Mouse (Mus musculus) brain, adult 2 months (tissue): ENCODE results near the gene Ftsj3.

ENCODE experiments used
- DNase-seq: peaks from one replicate; pipeline ENCODE4 v3.0.0; 2011; ENCODE audit warnings: low read depth, low spot score

Ftsj3 gene

GRCm38 (mm10) chr11:106255685-106256451, at the start of gene Ftsj3, which contains the start of gene Psmc5:
Gene Ftsj3 (minus strand): TSS chr11:106256079.
Gene Psmc5 (plus strand): TSS chr11:106256154.
- peak; percentile 97 for DNase-seq

GRCm38 (mm10) chr11:106305348-106306064, 49.6 kb upstream of the Ftsj3 start:
- DNase-seq = no peak

- peak; percentile 84 for DNase-seq
These were observed 46.8 kb upstream of the Ftsj3 start for GRCm38 (mm10) chr11:106302634-106303033.

- DNase-seq = no peak
These were observed 45.9 kb upstream of the Ftsj3 start, which contains the start of gene Gh for GRCm38 (mm10) chr11:106301765-106302164. Gene Gh (minus strand): TSS chr11:106301865.

- peak; percentile 89 for DNase-seq
These were observed 36.0 kb upstream of the Ftsj3 start for GRCm38 (mm10) chr11:106291861-106292260.

GRCm38 (mm10) chr11:106290376-106290775, 34.5 kb upstream of the Ftsj3 start:
- DNase-seq = no peak

- DNase-seq = peak; percentile 96
These were observed 33.5 kb upstream of the Ftsj3 start for GRCm38 (mm10) chr11:106289369-106289768.

- peak; percentile 95 for DNase-seq
These were observed 31.1 kb upstream of the Ftsj3 start for GRCm38 (mm10) chr11:106286987-106287386.

GRCm38 (mm10) chr11:106286206-106286605, 30.3 kb upstream of the Ftsj3 start:
- peak; percentile 64 for DNase-seq

GRCm38 (mm10) chr11:106284126-106284525, 28.2 kb upstream of the Ftsj3 start:
- no peak for DNase-seq

GRCm38 (mm10) chr11:106283371-106283770, 27.5 kb upstream of the Ftsj3 start:
- peak; percentile 79 for DNase-seq

GRCm38 (mm10) chr11:106282452-106282851, 26.6 kb upstream of the Ftsj3 start:
- DNase-seq = no peak

- DNase-seq = peak; percentile 99
These were observed 20.6 kb upstream of the Ftsj3 start, which contains the start of gene Tcam1 for GRCm38 (mm10) chr11:106276454-106276853. Gene Tcam1 (plus strand): TSS chr11:106276672.

- no peak for DNase-seq
These were observed 19.1 kb upstream of the Ftsj3 start for GRCm38 (mm10) chr11:106274971-106275411.

- no peak for DNase-seq
These were observed 18.5 kb upstream of the Ftsj3 start for GRCm38 (mm10) chr11:106274374-106274773.

GRCm38 (mm10) chr11:106273811-106274210, 17.9 kb upstream of the Ftsj3 start:
- DNase-seq = no peak

- DNase-seq = no peak
These were observed 17.4 kb upstream of the Ftsj3 start for GRCm38 (mm10) chr11:106273311-106273684.

GRCm38 (mm10) chr11:106272644-106273310, 16.9 kb upstream of the Ftsj3 start, which contains the start of gene Smarcd2:
Gene Smarcd2 (minus strand): TSS chr11:106272972.
- peak; percentile 99 for DNase-seq

GRCm38 (mm10) chr11:106271794-106272643, 16.1 kb upstream of the Ftsj3 start:
- DNase-seq = peak; percentile 51

- peak; percentile 81 for DNase-seq
These were observed 15.4 kb upstream of the Ftsj3 start for GRCm38 (mm10) chr11:106271131-106271793.
